9 mouse cellular contexts compared by ENCODE assay signal in genomic region chr1:80671056-80671455, GRCm38 (mm10).
"Had no signal": no experiment of that assay in that cellular context is flagged by ENCODE, and none has a peak within 500 bp of the region (broad histone marks: within the 10 kb centered on the region; RNA-seq: fewer than 3 reads in every experiment).

No protein-coding gene starts in this region.

- H3K9me3 ChIP-seq: kidney, embryonic 15.5 days; limb, embryonic 15.5 days; liver, embryonic 12.5 days; midbrain, embryonic 10.5 days; neural tube, embryonic 12.5 days had no signal

- H3K27me3 ChIP-seq: kidney, embryonic 15.5 days; limb, embryonic 15.5 days; liver, embryonic 12.5 days; neural tube, embryonic 12.5 days had no signal

- DNase-seq: kidney, adult 18-20 months; kidney, postnatal 14 days; layer of hippocampus, postnatal 36 days; midbrain, embryonic 14.5 days had no signal

- H3K4me1 ChIP-seq: kidney, embryonic 15.5 days; liver, embryonic 12.5 days; midbrain, embryonic 10.5 days; neural tube, embryonic 12.5 days had no signal

- H3K4me2 ChIP-seq: kidney, embryonic 15.5 days; limb, embryonic 15.5 days; liver, embryonic 12.5 days; neural tube, embryonic 12.5 days had no signal

- H3K36me3 ChIP-seq: kidney, embryonic 15.5 days; limb, embryonic 15.5 days; liver, embryonic 12.5 days; midbrain, embryonic 10.5 days; neural tube, embryonic 12.5 days had no signal

- H3K4me3 ChIP-seq: kidney, embryonic 15.5 days; limb, embryonic 15.5 days; liver, embryonic 12.5 days; midbrain, embryonic 10.5 days; neural tube, embryonic 12.5 days had no signal

- H3K9ac ChIP-seq: kidney, embryonic 15.5 days; limb, embryonic 15.5 days; liver, embryonic 12.5 days; neural tube, embryonic 12.5 days had no signal

- ATAC-seq: liver, embryonic 12.5 days had no signal

- H3K27ac ChIP-seq: kidney, embryonic 15.5 days; limb, embryonic 15.5 days; liver, embryonic 12.5 days; midbrain, embryonic 10.5 days; neural tube, embryonic 12.5 days had no signal
